Mouse (Mus musculus): ENCODE measurements around the gene Rere. TPM values are rescaled to one million over a fixed set of nuclear protein-coding genes. Genes with fewer than 3 reads are reported as not detected.

Gene Rere
- polyA plus RNA-seq, 2 experiments, result 4.8 to 5.1 TPM

DNA sequence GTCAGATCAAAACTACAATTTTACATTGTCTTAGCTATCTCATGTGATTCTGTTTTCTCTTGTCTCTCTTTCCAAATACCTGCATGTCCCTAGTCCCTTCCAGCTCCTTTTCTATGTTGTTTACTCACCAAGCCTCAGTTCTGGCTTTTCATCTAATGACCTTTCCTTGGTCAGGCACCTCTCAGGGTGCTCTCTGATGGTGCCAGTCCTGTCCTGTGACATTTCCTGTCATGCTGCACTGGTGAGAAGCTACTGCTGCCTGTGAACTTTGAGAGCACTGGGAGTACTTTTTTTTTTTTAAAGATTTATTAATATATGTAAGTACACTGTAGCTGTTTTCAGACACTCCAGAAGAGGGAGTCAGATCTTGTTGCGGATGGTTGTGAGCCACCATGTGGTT is 25.8 kb downstream of the Rere start:
- WGBS (ENCODE audit: insufficient replicate concordance), result 92% methylated on average over 1 of the region's 1 CpGs
- H3K4me2 ChIP-seq (ENCODE audit: low read depth), result no peak overlapping the region
- ATAC-seq (ENCODE audit: insufficient read depth) (no peak), DNase-seq (ENCODE audit: low read depth in 3 of 3, low spot score in 3 of 3) (no peak)
- no peaks in the 10 kb centered on the region for H3K27me3 ChIP-seq (ENCODE audit: control insufficient read depth, insufficient read depth, low read length)
- no peaks in the 10 kb centered on the region for H3K9me3 ChIP-seq (ENCODE audit: control insufficient read depth, low read length)
- no peak overlapping the region for H3K9ac ChIP-seq (replicated peaks)
- H3K36me3 ChIP-seq (replicated peaks; ENCODE audit: control insufficient read depth, insufficient read depth, low read depth), result no peaks in the 10 kb centered on the region
- H3K4me1 ChIP-seq (replicated peaks; ENCODE audit: control insufficient read depth in 2 of 2, insufficient read depth in 2 of 2, low read length in 1 of 2), result 0 out of 4 replicates have a peak, but pooled peaks cover 0 to 2% of the 10 kb centered on the region in 2 experiments
- no peak overlapping the region for H3K27ac ChIP-seq
- TF ChIP-seq CTCF (IDR thresholded peaks at IDR 0.05; ENCODE audit: low read depth), result no peak
- no peak for TF ChIP-seq EP300 (IDR thresholded peaks at IDR 0.05; ENCODE audit: low read depth)
- no peak overlapping the region for H3K4me3 ChIP-seq (ENCODE audit: insufficient read depth in 1 of 2, low read depth in 2 of 2, low read length in 2 of 2)

DNA sequence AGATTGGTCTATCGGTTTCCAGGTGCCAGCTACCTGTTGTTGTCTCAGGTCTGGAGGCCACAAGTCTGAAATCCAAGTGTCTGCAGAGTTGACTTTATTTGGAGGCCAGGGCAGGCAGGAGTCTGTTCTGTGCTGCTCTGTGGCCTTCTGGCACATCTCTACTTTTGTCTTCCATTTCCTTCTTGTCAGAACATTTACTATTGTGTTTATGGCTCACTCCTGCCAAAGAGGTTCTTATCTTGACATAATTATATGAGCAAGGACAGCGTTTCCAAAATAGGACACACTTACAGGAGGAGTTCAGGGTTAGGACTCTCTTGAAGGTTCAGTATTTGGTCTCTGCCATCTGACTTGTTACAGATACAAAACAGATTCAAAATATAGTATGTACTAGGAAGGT is 30.0 kb downstream of the Rere start:
- Histone ChIP-seq H3K9ac (replicated peaks) (no peak overlapping the region), H3K27me3 (ENCODE audit: control insufficient read depth, insufficient read depth, low read length) (no peaks in the 10 kb centered on the region)
- no peak for DNase-seq (ENCODE audit: low read depth in 3 of 3, low spot score in 3 of 3)

DNA sequence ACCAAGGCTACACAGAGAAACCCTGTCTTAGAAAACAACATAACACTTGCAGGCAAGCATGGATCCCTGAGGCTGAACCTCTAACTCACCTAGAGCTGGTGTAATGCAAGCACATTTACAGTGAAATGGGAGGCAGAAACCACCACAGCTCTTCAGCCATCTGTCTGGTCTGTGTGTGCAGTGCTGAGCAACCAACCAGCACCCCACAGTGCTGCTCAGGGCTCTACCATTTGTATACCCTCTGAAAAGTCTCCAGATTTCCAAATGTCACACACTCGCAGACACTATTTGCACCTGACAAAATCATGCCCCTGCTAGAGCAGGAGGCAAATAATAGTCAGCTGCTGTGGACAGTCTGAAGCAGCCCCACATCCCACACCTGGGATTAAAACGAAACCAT is 31.2 kb downstream of the Rere start:
- ATAC-seq (ENCODE audit: insufficient read depth) (no peak), DNase-seq (ENCODE audit: low read depth in 3 of 3, low spot score in 3 of 3) (no peak)
- Histone ChIP-seq H3K9me3 (ENCODE audit: control insufficient read depth, low read length) (no peaks in the 10 kb centered on the region), H3K4me3 (ENCODE audit: insufficient read depth in 1 of 2, low read depth in 2 of 2, low read length in 2 of 2) (no peak overlapping the region), H3K4me2 (ENCODE audit: low read depth) (no peak overlapping the region), H3K4me1 (replicated peaks; ENCODE audit: control insufficient read depth in 2 of 2, insufficient read depth in 2 of 2, low read length in 1 of 2) (peaks cover 0 to 2% of the 10 kb centered on the region in 2 experiments; a peak in 1 of 4 replicates), H3K27me3 (ENCODE audit: control insufficient read depth, insufficient read depth, low read length) (no peaks in the 10 kb centered on the region), H3K9ac (replicated peaks) (no peak overlapping the region), H3K27ac (no peak overlapping the region), H3K36me3 (replicated peaks; ENCODE audit: control insufficient read depth, insufficient read depth, low read depth) (no peaks in the 10 kb centered on the region)
- WGBS (ENCODE audit: insufficient replicate concordance), result 61% methylated on average over 2 of the region's 2 CpGs
- no peak for TF ChIP-seq EP300 (IDR thresholded peaks at IDR 0.05; ENCODE audit: low read depth)
- no peak for TF ChIP-seq CTCF (IDR thresholded peaks at IDR 0.05; ENCODE audit: low read depth)

More for the DNA sequence above, 30.0 kb downstream of the Rere start:
- H3K27ac ChIP-seq, result no peak overlapping the region
- H3K36me3 ChIP-seq (replicated peaks; ENCODE audit: control insufficient read depth, insufficient read depth, low read depth), result no peaks in the 10 kb centered on the region
- no peak overlapping the region for H3K4me3 ChIP-seq (ENCODE audit: insufficient read depth in 1 of 2, low read depth in 2 of 2, low read length in 2 of 2)
- no peak for ATAC-seq (ENCODE audit: insufficient read depth)
- no peak for TF ChIP-seq EP300 (IDR thresholded peaks at IDR 0.05; ENCODE audit: low read depth)
- TF ChIP-seq CTCF (IDR thresholded peaks at IDR 0.05; ENCODE audit: low read depth), result no peak
- no peak overlapping the region for H3K4me2 ChIP-seq (ENCODE audit: low read depth)
- H3K9me3 ChIP-seq (ENCODE audit: control insufficient read depth, low read length), result no peaks in the 10 kb centered on the region
- peaks cover 0 to 2% of the 10 kb centered on the region in 2 experiments; a peak in 1 of 4 replicates for H3K4me1 ChIP-seq (replicated peaks; ENCODE audit: control insufficient read depth in 2 of 2, insufficient read depth in 2 of 2, low read length in 1 of 2)
- 63% methylated on average over 2 of the region's 2 CpGs for WGBS (ENCODE audit: insufficient replicate concordance)

DNA sequence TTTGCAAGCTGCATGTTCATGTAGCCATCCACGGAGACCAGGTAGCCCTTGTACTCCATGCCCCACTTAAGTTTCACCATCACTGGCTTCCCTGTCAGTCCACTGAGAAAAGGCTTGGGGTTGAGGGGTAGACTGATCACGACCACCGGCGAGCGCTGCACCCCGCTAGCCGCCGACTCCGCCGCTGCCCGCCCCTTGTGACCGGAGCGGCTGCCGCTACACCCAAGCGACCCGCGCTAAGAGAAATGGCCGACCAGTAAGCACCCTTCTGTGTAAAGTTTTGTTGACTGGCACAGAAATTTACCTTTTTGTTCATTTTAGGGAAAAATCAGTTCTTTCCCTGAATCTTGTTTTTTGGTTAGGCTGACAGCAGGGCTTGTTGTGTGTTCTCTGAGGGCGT is 33.9 kb downstream of the Rere start:
- Histone ChIP-seq H3K4me2 (ENCODE audit: low read depth) (no peak overlapping the region), H3K27me3 (ENCODE audit: control insufficient read depth, insufficient read depth, low read length) (no peaks in the 10 kb centered on the region), H3K27ac (no peak overlapping the region), H3K9me3 (ENCODE audit: control insufficient read depth, low read length) (no peaks in the 10 kb centered on the region), H3K9ac (replicated peaks) (no peak overlapping the region), H3K4me3 (ENCODE audit: insufficient read depth in 1 of 2, low read depth in 2 of 2, low read length in 2 of 2) (no peak overlapping the region), H3K36me3 (replicated peaks; ENCODE audit: control insufficient read depth, insufficient read depth, low read depth) (no peaks in the 10 kb centered on the region), H3K4me1 (replicated peaks; ENCODE audit: control insufficient read depth in 2 of 2, insufficient read depth in 2 of 2, low read length in 1 of 2) (no peaks in the 10 kb centered on the region; a peak in 1 of 4 replicates)
- TF ChIP-seq CTCF (IDR thresholded peaks at IDR 0.05; ENCODE audit: low read depth) (no peak), EP300 (IDR thresholded peaks at IDR 0.05; ENCODE audit: low read depth) (no peak)
- DNase-seq (ENCODE audit: low read depth in 3 of 3, low spot score in 3 of 3) (no peak), ATAC-seq (ENCODE audit: insufficient read depth) (no peak)
- WGBS (ENCODE audit: insufficient replicate concordance), result 87% methylated on average over 19 of the region's 19 CpGs

DNA sequence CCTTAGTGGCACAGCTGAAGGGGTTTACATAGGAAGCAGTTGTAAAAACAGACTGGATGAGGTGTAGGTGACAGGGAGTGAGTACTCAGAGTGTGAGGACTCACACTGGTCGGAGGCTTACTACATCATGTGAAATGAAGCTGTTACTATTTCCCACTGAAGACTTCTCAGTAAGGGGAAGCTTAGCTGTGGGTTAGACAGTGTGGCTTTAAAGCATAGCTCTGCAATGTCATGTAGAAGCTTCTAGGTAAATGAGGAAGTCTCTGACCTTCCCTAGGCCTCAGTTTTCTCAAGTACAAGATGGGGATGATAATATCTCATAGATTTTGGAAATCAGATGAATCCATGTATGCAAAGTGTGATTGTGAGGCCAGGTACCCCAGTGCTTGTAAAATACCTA is 35.1 kb downstream of the Rere start:
- Histone ChIP-seq H3K9ac (replicated peaks) (no peak overlapping the region), H3K36me3 (replicated peaks; ENCODE audit: control insufficient read depth, insufficient read depth, low read depth) (no peaks in the 10 kb centered on the region), H3K27ac (no peak overlapping the region), H3K9me3 (ENCODE audit: control insufficient read depth, low read length) (no peaks in the 10 kb centered on the region), H3K4me3 (ENCODE audit: insufficient read depth in 1 of 2, low read depth in 2 of 2, low read length in 2 of 2) (no peak overlapping the region), H3K4me1 (replicated peaks; ENCODE audit: control insufficient read depth in 2 of 2, insufficient read depth in 2 of 2, low read length in 1 of 2) (no peaks in the 10 kb centered on the region; a peak in 1 of 4 replicates), H3K27me3 (ENCODE audit: control insufficient read depth, insufficient read depth, low read length) (no peaks in the 10 kb centered on the region), H3K4me2 (ENCODE audit: low read depth) (no peak overlapping the region)
- 40% methylated on average over 1 of the region's 1 CpGs for WGBS (ENCODE audit: insufficient replicate concordance)
- TF ChIP-seq EP300 (IDR thresholded peaks at IDR 0.05; ENCODE audit: low read depth) (no peak), CTCF (IDR thresholded peaks at IDR 0.05; ENCODE audit: low read depth) (no peak)
- ATAC-seq (ENCODE audit: insufficient read depth), result no peak
- no peak for DNase-seq (ENCODE audit: low read depth in 3 of 3, low spot score in 3 of 3)

Measured in liver, embryonic 14.5 days (tissue).